Mouse (Mus musculus) limb, embryonic 14.5 days (tissue): ENCODE measurements around the gene Camk2g. TPM values are rescaled to one million over a fixed set of nuclear protein-coding genes. Genes with fewer than 3 reads are reported as not detected.

Experiments
- ATAC-seq: fragments of 200-750 bp; cut with Nextera tagmentation; 2 replicates; pipeline ENCODE4 v1.8.0; 2017; ENCODE audit warnings: low read depth, moderate number of reproducible peaks, moderate TSS enrichment; ENCODE audit not compliant: low FRiP score
- DNase-seq: peaks from one replicate; pipeline ENCODE4 v3.0.0-alpha.2; 2015; ENCODE audit warnings: low spot score
- H3K27ac ChIP-seq: fragments of 300-500 bp; sonication (generic); replicated peaks from 2 replicates; pipeline ENCODE4 v1.5.1; 2014; ENCODE audit warnings: low read depth, mild to moderate bottlenecking, low read length, moderate library complexity, mixed read lengths
- H3K27me3 ChIP-seq: fragments of 300-500 bp; sonication (generic); 2 replicates; pipeline ENCODE4 v1.6.1; 2014; ENCODE audit warnings: low read length, mixed read lengths; ENCODE audit not compliant: control insufficient read depth, insufficient read depth
- H3K36me3 ChIP-seq: fragments of 300-500 bp; sonication (generic); 2 replicates; pipeline ENCODE4 v1.6.1; 2014; ENCODE audit warnings: mild to moderate bottlenecking, low read length, moderate library complexity, mixed read lengths; ENCODE audit not compliant: control insufficient read depth, insufficient read depth
- H3K4me1 ChIP-seq: fragments of 300-500 bp; sonication (generic); 2 replicates; pipeline ENCODE4 v1.6.1; 2014; ENCODE audit warnings: antibody characterized with exemption, low read length, mixed read lengths; ENCODE audit not compliant: control insufficient read depth, insufficient read depth
- H3K4me2 ChIP-seq: fragments of 300-500 bp; sonication (generic); replicated peaks from 2 replicates; pipeline ENCODE4 v1.6.1; 2014; ENCODE audit warnings: low read depth, mild to moderate bottlenecking, low read length, moderate library complexity; ENCODE audit not compliant: severe bottlenecking
- H3K4me3 ChIP-seq: fragments of 300-500 bp; sonication (generic); replicated peaks from 2 replicates; pipeline ENCODE4 v1.5.1; 2014; ENCODE audit warnings: low read length
- H3K9ac ChIP-seq: fragments of 300-500 bp; sonication (generic); 2 replicates; pipeline ENCODE4 v1.6.1; 2014; ENCODE audit warnings: mild to moderate bottlenecking, low read depth, low read length, moderate library complexity; ENCODE audit not compliant: severe bottlenecking
- H3K9me3 ChIP-seq: fragments of 300-500 bp; sonication (generic); 2 replicates; pipeline ENCODE4 v1.6.1; 2016; ENCODE audit warnings: low read length; ENCODE audit not compliant: control insufficient read depth
- POLR2A ChIP-seq: fragments of 200-500 bp; IDR thresholded peaks from 2 replicates; pipeline ENCODE4 v1.8.0; 2012; ENCODE audit warnings: inconsistent platforms, mild to moderate bottlenecking, moderate library complexity, borderline replicate concordance; ENCODE audit not compliant: insufficient read depth, insufficient read length; ENCODE audit errors: extremely low read depth
- WGBS: fragments of 180-500 bp; shearing (Covaris S2); extraction: QIAGEN DNeasy Blood & Tissue Kit; methylation state at CpG from one replicate; pipeline ENCODE4 v1.1.7; 2014; 5-methylcytosine and 5-hydroxymethylcytosine counted together
- microRNA-seq: library from miRNA; unstranded; fragments of <30 nt; microRNA quantifications from one replicate; pipeline ENCODE4, GENCODE M21; 2016
- polyA plus RNA-seq, 2 experiments: library from polyadenylated mRNA; depleted of rRNA in 1 of 2; stranded (reverse) in 1 of 2; unstranded in 1 of 2; fragments of >200 nt; fragmentation: Nextera tagmentation in 1 of 2; extraction: Ambion mirVana in 1 of 2; gene quantifications; 2 replicates each; pipeline versions ENCODE4 v1.2.1 to v1.2.3; 2012 to 2014

Gene Camk2g
- polyA plus RNA-seq, 2 experiments = 58.4 to 60.5 TPM

DNA sequence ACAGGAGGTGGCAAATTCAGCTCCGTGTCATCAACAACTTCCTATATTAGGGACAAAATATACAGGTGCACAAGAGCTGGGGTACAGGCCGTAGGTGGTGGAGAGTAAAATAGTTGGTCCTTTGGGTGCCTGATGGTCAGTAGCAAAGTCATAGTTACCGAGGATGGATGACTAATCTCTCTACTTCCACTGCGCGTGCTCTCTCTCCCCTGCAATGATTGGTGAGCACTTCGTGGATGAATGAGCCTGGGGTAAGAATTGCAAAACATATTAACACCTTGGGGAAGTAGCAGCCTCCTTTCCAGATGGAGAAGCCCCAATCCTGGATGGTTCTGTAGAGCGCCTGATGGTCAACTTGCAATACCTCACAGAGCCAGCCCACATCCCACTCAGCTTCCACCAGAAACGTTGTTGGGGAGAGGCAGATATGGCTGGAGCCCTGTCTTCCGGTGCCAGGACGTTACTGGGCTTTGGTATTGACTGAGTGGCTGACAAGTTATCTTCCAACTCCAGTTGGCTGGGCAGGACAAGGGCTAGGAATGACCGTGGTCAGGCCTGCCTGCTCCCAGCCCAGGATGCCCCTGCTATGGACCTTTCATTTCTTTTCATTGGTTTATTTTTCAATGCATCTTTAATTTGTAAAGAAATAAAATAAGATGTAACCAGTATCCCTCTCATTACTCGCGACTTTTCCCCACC lies 99.6 kb downstream of the Camk2g start:
- ATAC-seq (peak; percentile 11), DNase-seq (no peak)
- no peak for TF ChIP-seq POLR2A
- Histone ChIP-seq H3K27me3 (no peaks in the 10 kb centered on the region), H3K9ac (peak overlapping the region; percentile 88), H3K9me3 (no peaks in the 10 kb centered on the region), H3K27ac (peak overlapping the region; percentile 95; the same call in 1 of the 2 replicates), H3K4me3 (peak overlapping the region; percentile 86), H3K36me3 (peaks cover 58% of the 10 kb centered on the region), H3K4me1 (peaks cover 25% of the 10 kb centered on the region), H3K4me2 (peak overlapping the region; percentile 72)
- WGBS = 46% methylated on average over 13 of the region's 13 CpGs

DNA sequence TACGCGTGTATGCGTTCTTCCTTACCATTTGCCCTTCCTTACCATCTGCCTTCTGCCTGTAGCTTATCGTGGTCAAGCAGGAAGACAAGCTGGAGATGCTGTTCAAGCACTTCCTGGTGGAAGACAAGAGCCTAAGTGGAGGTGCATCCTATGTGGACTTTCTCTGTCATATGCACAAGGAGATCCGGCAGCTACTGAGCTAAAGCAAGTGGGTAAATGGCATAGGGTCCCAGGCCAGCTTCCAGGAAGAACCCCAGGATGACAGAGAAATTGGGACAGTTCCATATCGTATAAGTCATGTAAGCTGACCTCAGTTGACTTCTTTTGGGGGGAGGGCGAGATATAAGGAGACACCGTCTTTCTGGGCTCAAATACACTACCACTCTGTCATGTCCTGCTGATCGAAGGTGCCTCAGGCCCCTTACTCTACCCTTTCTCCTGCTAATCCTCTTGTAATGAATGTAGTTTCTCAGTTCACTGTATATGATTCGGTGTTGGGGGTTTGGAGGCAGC lies 100.2 kb downstream of the Camk2g start:
- Histone ChIP-seq H3K4me3 (no peak overlapping the region), H3K9ac (no peak overlapping the region), H3K4me2 (no peak overlapping the region), H3K27me3 (no peaks in the 10 kb centered on the region), H3K27ac (no peak overlapping the region), H3K4me1 (peaks cover 24% of the 10 kb centered on the region), H3K9me3 (no peaks in the 10 kb centered on the region), H3K36me3 (peaks cover 64% of the 10 kb centered on the region)
- no peak for TF ChIP-seq POLR2A
- ATAC-seq (no peak), DNase-seq (no peak)
- WGBS = 94% methylated on average over 10 of the region's 10 CpGs

DNA sequence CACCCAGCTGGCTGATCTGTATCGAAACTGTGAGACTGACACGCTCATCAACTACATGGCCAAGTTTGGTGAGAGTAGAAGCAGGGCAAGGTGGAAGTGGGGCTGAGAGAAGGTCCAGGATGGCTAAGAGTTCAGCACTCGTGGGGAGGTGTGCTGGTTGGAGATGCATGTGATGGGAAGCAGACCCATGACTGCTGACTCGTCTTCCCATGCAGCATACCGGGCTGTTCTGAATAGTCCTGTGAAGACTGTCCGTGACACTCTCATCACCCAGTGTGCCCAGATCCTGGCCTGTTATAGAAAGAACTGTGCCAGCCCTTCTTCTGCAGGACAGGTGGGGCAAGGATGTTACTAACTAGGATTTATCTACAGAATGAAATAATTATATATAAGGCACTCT lies 102.1 kb downstream of the Camk2g start:
- no peak for TF ChIP-seq POLR2A
- DNase-seq = no peak
- no peaks in the 10 kb centered on the region for H3K27me3 ChIP-seq

DNA sequence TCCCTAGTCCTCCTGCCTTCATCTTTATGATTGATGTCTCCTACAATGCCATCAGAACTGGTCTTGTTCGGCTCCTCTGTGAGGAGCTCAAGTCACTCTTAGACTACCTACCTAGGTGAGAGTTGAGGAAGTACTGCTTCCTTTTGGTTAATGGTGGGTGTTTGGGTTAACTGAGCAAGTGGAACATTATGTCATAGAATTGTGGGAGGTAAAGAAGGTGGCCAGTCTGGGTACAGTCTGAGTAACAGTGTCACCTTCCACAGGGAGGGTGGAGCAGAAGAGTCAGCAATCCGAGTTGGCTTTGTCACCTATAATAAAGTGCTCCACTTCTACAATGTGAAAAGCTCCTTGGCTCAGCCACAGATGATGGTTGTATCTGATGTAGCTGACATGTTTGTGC lies 104.9 kb downstream of the Camk2g start:
- no peak for TF ChIP-seq POLR2A
- Histone ChIP-seq H3K27ac (no peak overlapping the region), H3K9ac (no peak overlapping the region), H3K9me3 (no peaks in the 10 kb centered on the region), H3K4me2 (no peak overlapping the region), H3K27me3 (no peaks in the 10 kb centered on the region), H3K4me3 (no peak overlapping the region), H3K4me1 (no peaks in the 10 kb centered on the region), H3K36me3 (peaks cover 99% of the 10 kb centered on the region)
- ATAC-seq (no peak), DNase-seq (no peak)
- WGBS = 91% methylated on average over 2 of the region's 2 CpGs

More for the DNA sequence above, 102.1 kb downstream of the Camk2g start:
- peaks cover 76% of the 10 kb centered on the region for H3K36me3 ChIP-seq
- ATAC-seq = no peak
- no peaks in the 10 kb centered on the region for H3K9me3 ChIP-seq
- WGBS = 96% methylated on average over 6 of the region's 6 CpGs
- H3K4me1 ChIP-seq = peaks cover 15% of the 10 kb centered on the region
- no peak overlapping the region for H3K4me3 ChIP-seq
- H3K4me2 ChIP-seq = no peak overlapping the region
- no peak overlapping the region for H3K27ac ChIP-seq
- H3K9ac ChIP-seq = no peak overlapping the region

DNA sequence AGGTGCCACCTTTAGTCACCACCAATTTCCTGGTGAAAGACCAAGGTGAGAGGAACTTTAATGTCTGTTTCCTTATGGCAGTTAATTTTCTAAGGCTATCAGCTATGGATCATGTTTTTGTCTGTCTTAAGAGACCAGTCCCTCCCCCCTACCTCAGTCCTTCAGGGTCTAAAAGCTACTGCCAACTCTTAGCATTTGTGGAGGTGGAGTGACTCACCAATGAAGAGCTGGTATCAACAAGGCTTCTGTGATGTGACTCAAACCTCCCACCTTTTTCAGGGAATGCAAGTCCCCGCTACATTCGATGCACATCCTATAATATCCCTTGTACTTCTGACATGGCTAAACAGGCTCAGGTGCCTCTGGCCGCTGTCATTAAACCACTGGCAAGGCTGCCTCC lies 107.3 kb downstream of the Camk2g start:
- Histone ChIP-seq H3K4me3 (no peak overlapping the region), H3K4me2 (no peak overlapping the region), H3K4me1 (no peaks in the 10 kb centered on the region), H3K9me3 (no peaks in the 10 kb centered on the region), H3K36me3 (peaks cover 99% of the 10 kb centered on the region), H3K9ac (no peak overlapping the region), H3K27ac (no peak overlapping the region), H3K27me3 (no peaks in the 10 kb centered on the region)
- ATAC-seq (no peak), DNase-seq (no peak)
- no peak for TF ChIP-seq POLR2A
- WGBS = 96% methylated on average over 3 of the region's 3 CpGs

Small RNAs within 50 kb of the gene (microRNA-seq; reads per million reads assigned to microRNA genes)
- not detected for gene Mir6946

Other genes starting within 250 kb of the Camk2g start
- 82.6 and 88.4 TPM in 2 replicates for gene Ppp3cb, start 247.5 kb downstream of the Camk2g start, polyA plus RNA-seq (2012; rRNA removed)
- gene Ppp3cb, start 247.5 kb downstream of the Camk2g start, polyA plus RNA-seq (2014; fragmentation: Nextera tagmentation; extraction: Ambion mirVana) = 67.1 and 69.9 TPM in 2 replicates
- 16.3 and 17.3 TPM in 2 replicates for gene Usp54, start 153.0 kb downstream of the Camk2g start, polyA plus RNA-seq (2012; rRNA removed)
- gene Usp54, start 153.0 kb downstream of the Camk2g start, polyA plus RNA-seq (2014; fragmentation: Nextera tagmentation; extraction: Ambion mirVana) = 9.6 and 11.0 TPM in 2 replicates
- 6.9 and 8.5 TPM in 2 replicates for gene Myoz1, start 137.5 kb downstream of the Camk2g start, polyA plus RNA-seq (2012; rRNA removed)
- gene Myoz1, start 137.5 kb downstream of the Camk2g start, polyA plus RNA-seq (2014; fragmentation: Nextera tagmentation; extraction: Ambion mirVana) = 3.8 and 9.7 TPM in 2 replicates
- gene Synpo2l, start 125.7 kb downstream of the Camk2g start, polyA plus RNA-seq (2012; rRNA removed) = 25.4 and 27.1 TPM in 2 replicates
- 25.2 and 31.5 TPM in 2 replicates for gene Synpo2l, start 125.7 kb downstream of the Camk2g start, polyA plus RNA-seq (2014; fragmentation: Nextera tagmentation; extraction: Ambion mirVana)
- 149 and 207 TPM in 2 replicates for gene Sec24c, start 119.8 kb downstream of the Camk2g start, polyA plus RNA-seq (2012; rRNA removed)
- gene Sec24c, start 119.8 kb downstream of the Camk2g start, polyA plus RNA-seq (2014; fragmentation: Nextera tagmentation; extraction: Ambion mirVana) = 77.2 and 84.0 TPM in 2 replicates
- gene Fut11, start 99.1 kb downstream of the Camk2g start, polyA plus RNA-seq (2012; rRNA removed) = 22.6 and 26.7 TPM in 2 replicates
- 26.9 and 29.2 TPM in 2 replicates for gene Fut11, start 99.1 kb downstream of the Camk2g start, polyA plus RNA-seq (2014; fragmentation: Nextera tagmentation; extraction: Ambion mirVana)
- 62.8 and 131 TPM in 2 replicates for gene Chchd1, start 91.1 kb downstream of the Camk2g start, polyA plus RNA-seq (2012; rRNA removed)
- 187 and 202 TPM in 2 replicates for gene Chchd1, start 91.1 kb downstream of the Camk2g start, polyA plus RNA-seq (2014; fragmentation: Nextera tagmentation; extraction: Ambion mirVana)
- 195 and 272 TPM in 2 replicates for gene Zswim8, start 86.5 kb downstream of the Camk2g start, polyA plus RNA-seq (2012; rRNA removed)
- gene Zswim8, start 86.5 kb downstream of the Camk2g start, polyA plus RNA-seq (2014; fragmentation: Nextera tagmentation; extraction: Ambion mirVana) = 38.9 and 43.7 TPM in 2 replicates
- gene Ndst2, start 59.5 kb downstream of the Camk2g start, polyA plus RNA-seq (2012; rRNA removed) = 65.9 and 74.0 TPM in 2 replicates
- 36.5 and 41.4 TPM in 2 replicates for gene Ndst2, start 59.5 kb downstream of the Camk2g start, polyA plus RNA-seq (2014; fragmentation: Nextera tagmentation; extraction: Ambion mirVana)
- 8.3 and 9.1 TPM in 2 replicates for gene Plau, start 42.6 kb upstream of the Camk2g start, polyA plus RNA-seq (2012; rRNA removed)
- gene Plau, start 42.6 kb upstream of the Camk2g start, polyA plus RNA-seq (2014; fragmentation: Nextera tagmentation; extraction: Ambion mirVana) = 3.1 and 3.4 TPM in 2 replicates
- 67.4 and 69.9 TPM in 2 replicates for gene Vcl, start 135.3 kb upstream of the Camk2g start, polyA plus RNA-seq (2012; rRNA removed)
- gene Vcl, start 135.3 kb upstream of the Camk2g start, polyA plus RNA-seq (2014; fragmentation: Nextera tagmentation; extraction: Ambion mirVana) = 62.4 and 64.1 TPM in 2 replicates